Mouse (Mus musculus) layer of hippocampus, adult 9-10 months (tissue): ENCODE measurements around the gene Afg1l.

Experiments used
- DNase-seq: peaks from one replicate; pipeline ENCODE4 v3.0.0; 2022; ENCODE audit warnings: low spot score

Gene Afg1l

DNA sequence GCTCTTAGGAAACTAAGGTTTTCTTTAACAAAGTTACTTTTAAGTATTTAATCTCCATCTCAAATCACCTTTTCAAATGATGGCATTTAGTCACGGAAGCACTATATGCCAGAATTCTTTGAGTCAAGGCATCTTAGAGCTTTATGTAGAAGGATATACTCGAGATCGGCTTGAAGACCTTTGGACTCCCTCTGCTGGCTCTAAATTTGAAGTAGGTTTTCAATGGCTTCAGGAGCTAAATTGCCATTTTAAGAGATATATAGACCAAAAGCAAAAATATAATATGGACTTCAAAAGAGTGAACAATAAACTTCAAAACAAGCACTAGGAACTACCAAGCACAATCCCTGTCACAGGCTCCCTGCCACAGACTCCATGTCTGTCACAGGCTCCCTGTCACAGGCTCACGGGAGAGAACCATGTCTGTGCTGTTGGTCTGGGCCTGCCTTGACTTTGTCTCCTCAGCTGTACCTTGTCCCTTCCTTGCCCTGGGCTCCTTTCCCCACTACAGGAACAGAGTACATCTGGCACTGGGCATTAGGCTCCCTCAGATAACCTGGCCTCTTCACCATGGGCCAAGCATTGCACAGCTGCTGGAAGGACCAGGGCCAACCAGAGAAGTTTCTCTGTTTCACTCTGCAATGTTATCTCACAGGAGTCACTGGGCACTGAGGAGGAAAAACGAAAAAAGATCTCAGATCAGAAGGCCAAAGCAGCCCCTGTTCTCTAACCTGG, 210.4 kb downstream of the Afg1l start:
- DNase-seq = no peak

DNA sequence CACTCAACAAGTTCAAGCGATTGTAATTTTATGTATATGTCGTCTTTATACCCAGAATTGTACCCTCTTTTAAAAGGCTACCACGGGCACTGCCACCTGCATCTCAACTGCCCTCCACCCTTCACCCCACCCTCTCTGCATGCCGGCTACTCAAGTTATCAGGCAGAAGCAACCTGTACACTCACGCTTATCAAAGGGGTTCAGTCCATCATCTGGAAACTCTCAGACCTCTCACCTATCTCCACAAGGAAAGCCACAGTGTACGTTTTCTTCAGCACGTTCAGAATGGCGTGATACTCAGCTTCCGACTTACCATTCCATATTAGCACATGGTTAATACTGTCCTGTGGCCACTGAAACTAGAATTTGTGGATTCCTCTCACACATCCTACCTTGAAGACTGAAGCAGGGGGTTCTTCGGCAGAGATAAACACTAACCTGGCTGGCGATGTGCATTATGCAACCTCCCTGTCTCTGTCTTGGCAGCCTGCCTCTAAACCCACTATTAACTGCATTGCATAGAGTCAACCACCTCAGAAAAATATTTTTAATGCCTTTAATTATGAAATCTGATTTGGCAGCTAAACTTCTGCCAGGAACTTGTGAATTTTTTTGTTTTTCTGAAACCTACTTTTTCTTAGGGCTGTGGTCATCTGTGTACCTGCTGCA, 213.2 kb downstream of the Afg1l start:
- DNase-seq = no peak

- DNase-seq = no peak
These were observed 214.2 kb downstream of the Afg1l start for GRCm38 (mm10) chr10:42264195-42264594.

DNA sequence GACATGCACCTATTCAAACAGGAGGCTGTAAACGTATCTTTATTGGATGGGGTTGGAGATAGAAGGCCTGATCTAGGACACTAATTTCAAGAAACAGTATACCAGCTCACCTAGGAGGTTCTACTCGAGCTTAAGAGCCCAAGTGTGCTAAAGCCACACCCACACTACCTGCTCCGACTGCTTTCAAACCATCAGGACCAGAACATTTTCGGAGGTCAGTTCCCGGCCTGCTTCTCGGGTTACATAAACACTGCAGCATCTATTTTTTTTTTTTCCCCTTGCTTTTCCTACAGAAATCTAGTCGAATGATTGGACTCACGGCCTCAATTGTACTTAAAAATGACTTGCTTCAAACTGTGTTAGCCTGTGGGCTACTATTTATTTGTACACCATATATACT, 214.7 kb downstream of the Afg1l start:
- no peak for DNase-seq
